Mouse (Mus musculus): ENCODE measurements around the gene Vmn1r233.

Gene Vmn1r233

DNA sequence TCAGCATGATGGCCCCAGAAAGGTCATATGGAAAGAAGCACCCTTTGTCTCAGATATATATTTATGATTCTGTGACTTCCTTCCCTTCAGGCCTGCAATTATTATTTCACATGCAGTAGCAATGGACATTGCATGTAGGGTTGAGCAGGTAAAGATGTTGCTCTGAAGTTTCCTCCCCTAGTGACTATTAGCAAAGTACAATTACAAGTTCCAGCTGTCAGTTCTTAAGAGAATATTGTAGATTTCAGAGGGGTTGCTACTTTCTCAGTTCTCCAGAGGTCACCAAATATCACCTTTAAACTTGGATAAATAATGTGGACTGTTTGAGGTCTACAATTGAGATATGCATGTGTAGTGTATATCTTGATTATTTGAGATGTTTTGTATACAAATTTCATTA is at the start of gene Vmn1r233:
Gene Vmn1r233, minus strand, starts transcription at position 101 of the 400 bp plus-strand sequence.
- no peak for DNase-seq (ENCODE audit: low spot score)

DNA sequence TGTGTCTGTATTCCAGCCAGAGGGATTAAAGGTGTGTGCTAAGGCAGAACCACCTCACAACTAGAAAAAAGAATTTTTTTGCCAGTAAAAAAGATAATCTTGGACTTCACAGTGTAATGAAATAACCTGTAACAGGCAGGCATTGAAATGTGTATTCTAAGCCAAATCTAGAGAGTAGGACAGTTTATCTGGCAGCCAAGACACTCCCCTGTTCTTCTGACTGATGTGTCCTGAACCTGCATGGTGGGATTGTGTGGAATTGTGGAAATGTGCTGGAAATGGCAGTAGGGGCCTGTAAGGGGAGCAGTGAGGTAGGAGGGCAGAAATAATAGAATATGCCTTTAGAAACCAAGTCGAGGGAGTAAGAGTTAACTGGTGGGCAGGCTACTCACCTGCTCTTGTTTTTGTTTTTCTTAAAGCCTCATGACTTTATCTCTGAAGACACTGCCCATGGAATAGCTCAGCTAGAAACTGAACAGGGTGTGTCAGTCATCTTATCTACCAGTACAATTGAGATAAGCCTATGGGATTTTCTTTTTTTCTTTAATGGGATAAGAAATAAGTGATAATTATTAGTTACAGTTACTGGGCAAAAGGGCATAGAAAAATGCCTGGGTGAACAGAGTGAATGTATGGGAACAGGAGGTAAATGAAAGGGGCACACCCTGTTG is 22.3 kb upstream of the Vmn1r233 start:
- DNase-seq (ENCODE audit: low spot score), result no peak

DNA sequence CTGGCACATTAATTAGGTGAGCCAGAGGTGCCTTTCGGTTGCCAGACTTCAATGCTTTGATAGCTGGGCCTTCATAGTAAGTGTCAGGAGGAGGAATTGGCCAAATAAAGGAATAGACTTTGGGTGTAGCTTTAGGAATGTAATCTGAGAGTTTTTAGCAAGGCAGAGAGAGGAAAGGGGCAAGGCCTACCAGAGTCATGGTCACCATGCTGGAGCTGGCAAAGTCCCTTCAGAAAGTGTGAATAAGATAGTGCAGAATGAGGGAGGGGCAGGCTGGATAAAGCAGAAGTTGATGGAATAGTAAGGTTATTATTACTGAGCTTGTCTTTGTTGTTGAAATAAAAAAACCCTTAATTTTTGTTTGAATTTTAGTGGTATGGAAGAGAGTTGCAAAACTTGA is 13.5 kb upstream of the Vmn1r233 start:
- DNase-seq (ENCODE audit: low spot score), result no peak

DNA sequence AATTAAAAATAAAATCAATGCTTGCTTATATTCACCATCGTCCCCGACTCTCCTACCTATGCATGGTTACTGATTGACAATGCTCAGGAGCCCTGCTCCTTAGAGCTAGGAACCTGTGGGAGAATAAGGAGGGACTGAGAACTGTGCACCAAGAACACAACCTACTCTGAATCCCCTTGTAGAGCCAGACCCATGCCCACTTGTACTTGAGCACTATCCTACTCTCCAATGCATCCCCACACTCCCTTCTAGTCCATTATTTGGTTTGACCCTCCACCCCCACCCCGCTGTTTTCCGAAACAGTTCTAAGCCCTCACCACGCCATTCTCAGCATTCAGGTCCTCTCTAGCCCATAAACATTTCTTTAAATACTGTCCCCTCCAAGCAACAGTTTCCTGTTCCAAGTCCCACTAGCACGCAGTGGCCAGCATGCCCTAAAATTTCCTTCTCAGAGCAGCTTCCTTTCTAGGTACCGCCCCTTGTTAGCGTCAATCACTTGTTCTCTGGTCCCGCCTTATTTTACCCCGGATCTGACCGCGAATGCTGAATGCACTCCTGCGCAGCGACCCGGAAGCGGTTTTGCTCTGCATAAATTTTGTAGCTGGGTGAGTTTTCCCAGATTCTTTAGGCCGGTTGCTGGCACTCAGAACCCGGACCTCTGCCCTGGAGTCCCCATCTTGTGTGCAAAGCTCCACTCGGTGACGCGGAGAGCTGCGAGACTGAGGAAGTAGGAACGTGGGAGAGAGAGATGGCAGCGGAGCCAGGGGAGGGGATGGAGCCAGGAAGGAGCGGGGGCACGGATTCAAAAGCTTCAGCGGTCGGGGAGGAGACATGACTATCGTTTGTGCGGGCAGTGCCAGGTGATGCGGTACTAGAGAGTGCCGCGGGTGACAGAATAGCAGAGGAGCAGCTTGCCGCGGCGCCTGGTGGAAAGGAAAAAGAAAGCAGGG is 12.4 kb upstream of the Vmn1r233 start, which contains the start of gene Zfp160:
Gene Zfp160, plus strand, starts transcription at position 522 of the 950 bp plus-strand sequence.
- peak; percentile 90 for DNase-seq (ENCODE audit: low spot score)

DNA sequence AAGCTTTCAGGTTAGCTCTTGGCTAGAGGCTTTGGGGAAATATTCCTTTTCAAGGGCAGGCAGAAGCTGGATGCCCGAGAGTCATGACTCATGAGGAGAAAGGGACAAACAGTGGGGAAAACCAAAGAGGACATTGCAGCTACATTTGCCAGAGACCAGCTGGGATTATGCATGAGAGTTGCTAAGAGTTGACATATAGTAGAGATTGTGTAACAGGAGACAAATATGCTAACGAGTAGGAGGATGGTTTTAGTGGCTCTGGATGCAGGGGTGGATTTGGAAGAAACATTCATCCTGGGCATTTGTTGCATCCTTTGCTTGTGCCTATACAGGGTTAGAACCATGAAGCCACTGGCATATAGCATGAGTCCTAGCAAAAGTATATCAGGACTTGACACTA is 2.5 kb downstream of the Vmn1r233 start:
- DNase-seq (ENCODE audit: low spot score), result no peak

DNA sequence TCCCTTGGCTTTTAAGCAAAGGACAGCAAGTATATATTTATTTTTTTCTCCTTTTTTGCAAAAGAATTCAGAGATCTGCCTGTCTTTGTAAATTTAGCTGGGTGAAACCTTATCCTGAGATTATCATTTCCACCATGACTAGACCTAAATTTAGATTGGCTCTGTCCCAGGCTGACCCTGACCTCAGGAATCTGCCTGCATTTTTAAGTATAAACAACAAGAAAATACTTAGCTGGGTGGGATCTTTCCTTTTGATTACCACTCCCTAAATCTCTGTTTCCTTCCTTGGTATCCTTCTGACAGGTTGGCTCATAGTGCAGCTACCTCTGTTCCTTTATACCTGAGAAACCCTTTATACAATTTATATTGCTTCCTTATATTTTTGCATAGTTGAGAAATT is 29.6 kb downstream of the Vmn1r233 start:
- no peak for DNase-seq (ENCODE audit: low spot score)

DNA sequence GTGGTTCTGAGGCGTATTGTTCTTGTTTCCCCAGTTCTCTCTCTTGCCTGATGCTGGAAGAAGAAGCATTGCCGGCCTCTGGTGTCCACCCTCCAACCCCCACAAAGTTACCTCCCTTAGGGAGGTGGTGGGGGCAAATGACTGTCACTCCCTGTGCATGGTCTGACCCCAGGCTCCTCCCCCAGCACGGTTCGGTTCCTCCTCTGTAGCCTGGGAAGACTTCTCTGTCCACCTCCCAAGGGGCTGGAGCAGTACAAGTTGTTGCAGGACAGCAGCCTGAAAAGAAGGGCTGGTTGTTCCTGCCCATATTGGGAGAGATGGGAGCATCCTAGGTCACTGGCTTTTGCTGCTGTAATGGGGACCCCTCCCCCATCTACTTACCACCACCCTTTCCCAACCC is 30.8 kb downstream of the Vmn1r233 start:
- DNase-seq (ENCODE audit: low spot score), result no peak

DNA sequence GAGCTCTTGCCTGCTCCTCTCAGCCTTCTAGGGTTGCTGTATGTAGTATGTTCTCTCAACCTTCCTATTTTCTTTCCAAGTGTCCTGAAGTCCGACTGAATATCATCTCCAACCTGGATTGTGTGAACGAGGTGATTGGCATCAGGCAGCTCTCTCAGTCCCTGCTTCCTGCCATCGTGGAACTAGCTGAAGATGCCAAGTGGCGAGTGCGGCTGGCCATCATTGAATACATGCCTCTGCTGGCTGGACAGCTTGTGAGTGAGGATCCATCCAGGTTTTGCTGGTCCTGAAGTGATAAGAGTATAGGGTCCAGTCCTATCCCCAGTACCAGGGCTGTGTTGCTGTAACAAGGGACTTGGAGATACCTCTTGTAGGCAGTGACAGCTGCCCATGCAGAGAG is 35.9 kb downstream of the Vmn1r233 start:
- DNase-seq (ENCODE audit: low spot score), result no peak

DNA sequence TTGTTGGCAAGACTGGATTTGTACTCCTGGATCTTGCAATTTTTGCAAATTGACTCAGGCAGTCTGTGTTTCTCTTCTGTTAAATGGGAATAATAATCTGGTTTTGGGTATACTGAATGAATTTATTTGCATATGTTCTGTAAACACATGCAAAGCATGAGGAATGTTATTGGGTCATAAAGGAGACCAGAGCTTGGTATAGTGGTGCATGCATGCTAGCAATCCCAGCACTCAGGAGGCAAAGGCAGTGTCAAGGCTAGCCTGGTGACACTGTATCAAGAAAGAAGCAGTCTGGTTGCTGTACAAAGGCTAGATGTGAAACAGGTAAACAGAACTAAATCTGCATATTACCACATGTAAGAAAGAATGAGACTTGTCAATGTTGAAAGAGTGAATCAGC is 49.6 kb downstream of the Vmn1r233 start:
- DNase-seq (ENCODE audit: low spot score), result no peak

DNA sequence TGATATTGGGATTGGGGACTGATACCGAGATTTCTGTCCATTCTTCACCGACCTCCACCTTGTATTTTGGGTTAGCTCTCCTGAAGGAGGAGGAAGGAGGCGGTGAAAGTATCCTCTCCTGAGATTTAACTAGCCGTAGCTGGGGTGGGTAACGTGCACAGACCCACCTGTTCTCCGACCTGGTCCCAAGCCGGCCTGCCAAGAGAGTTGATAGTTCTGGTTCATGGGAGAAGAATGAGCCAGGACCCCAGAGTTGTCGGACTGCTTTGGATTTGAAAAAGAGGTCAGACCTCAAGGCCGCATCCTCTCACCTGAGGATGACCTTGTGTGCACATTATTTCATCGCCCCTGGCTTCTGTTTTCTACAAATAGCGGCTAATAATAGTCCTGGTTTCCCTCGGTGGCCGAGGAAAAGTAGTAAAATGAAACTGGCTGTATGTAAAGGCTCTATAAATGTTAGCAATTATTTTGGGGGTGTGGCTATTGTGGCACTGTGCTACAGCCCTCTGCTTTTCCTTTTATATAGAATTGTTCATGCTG is 50.2 kb downstream of the Vmn1r233 start:
- peak; percentile 19 for DNase-seq (ENCODE audit: low spot score)

DNA sequence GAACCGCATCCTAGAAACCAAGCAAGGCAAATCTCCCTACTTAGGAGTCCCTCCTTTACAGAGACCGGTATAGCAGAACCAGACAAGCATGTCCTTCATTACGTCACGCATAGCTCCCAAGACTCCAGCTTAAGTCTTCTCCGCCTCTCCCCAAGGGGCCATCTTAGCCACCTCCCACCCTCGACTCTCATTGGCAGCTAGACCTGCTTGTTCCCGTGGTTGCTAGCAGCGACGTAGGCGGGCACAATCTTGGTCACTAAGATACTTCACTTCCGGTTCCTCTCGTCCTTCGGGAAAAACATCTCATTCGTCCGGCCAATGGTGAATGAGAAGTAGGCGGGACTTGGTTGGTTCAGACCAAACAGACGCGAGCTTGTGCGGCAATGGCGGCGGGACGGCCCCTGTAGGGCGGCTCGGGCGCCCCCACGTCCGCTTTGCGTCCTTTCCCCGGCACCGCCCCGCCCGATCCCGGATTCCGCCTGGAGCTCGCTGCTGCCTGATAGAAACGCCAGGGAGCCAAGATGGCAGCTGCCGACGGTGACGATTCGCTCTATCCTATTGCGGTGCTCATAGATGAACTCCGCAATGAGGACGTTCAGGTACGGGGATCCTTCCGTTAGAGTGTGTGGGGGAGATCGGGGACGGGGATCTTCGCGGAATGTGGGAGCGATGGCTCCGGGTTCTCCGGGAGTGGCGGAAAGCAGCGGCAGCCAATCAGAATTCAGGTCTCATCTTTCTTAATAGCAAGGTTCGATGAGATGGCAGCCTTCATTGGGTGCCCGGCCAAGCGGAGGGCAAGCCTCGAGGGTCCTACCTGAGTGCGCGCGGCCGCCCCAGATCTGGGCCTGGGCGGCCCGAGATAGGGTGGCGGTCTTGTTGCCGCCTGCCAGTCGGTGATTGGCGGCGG is 51.0 kb downstream of the Vmn1r233 start, which contains the start of gene Ppp2r1a:
Gene Ppp2r1a, plus strand, starts transcription at position 327 of the 907 bp plus-strand sequence.
- peak; percentile 99 for DNase-seq (ENCODE audit: low spot score)

DNA sequence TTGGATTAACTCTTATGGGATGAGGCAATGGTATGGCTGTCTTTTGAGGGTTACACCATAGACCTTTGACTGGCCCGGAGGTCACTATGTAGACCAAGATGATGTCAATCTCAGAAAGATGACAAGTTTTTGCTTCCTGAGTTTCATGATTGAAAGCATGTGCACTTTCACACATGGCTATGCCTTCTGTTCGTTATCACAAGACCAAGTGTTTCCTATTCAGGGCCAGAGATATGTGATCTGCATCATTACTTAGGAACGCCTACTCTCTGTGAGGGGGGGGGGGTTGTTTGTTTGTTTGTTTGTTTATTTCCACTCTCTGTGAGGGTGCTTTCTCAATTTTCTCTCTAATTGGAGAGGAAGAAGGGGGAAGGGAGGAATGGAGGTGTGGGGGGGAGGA is 52.0 kb downstream of the Vmn1r233 start:
- no peak for DNase-seq (ENCODE audit: low spot score)

All from layer of hippocampus, adult 11-12 months (tissue).